Mouse (Mus musculus) gonadal fat pad, adult 2 months (tissue): Measurements from ENCODE around the gene Hus1b. TPM values are rescaled to one million over a fixed set of nuclear protein-coding genes. Genes with fewer than 3 reads are reported as not detected.

Experiments
- DNase-seq: peaks from one replicate; pipeline ENCODE4 v3.0.0-alpha.2; 2012; ENCODE audit warnings: low read depth
- polyA plus RNA-seq: library from polyadenylated mRNA; depleted of rRNA; stranded (reverse); fragments of >200 nt; gene quantifications from 2 replicates; pipeline ENCODE4 v1.2.3, GENCODE M21; 2012; rRNA removed

Gene Hus1b
- polyA plus RNA-seq: 0.15 TPM in 1 of 2 replicates, not detected in the other

GRCm38 (mm10) chr13:30947540-30947939 is at the start of gene Hus1b:
Gene Hus1b, minus strand, starts transcription at chr13:30947759.
- no peak for DNase-seq

- no peak for DNase-seq
These were observed 46.8 kb upstream of the Hus1b start for GRCm38 (mm10) chr13:30994249-30994858.

GRCm38 (mm10) chr13:30993819-30994218 is 46.3 kb upstream of the Hus1b start:
- DNase-seq: no peak

GRCm38 (mm10) chr13:30990233-30990632 is 42.7 kb upstream of the Hus1b start:
- DNase-seq: no peak

GRCm38 (mm10) chr13:30989710-30990109 is 42.2 kb upstream of the Hus1b start:
- DNase-seq: no peak

GRCm38 (mm10) chr13:30987686-30988085 is 40.1 kb upstream of the Hus1b start:
- DNase-seq: no peak

- DNase-seq: no peak
These were observed 39.4 kb upstream of the Hus1b start for GRCm38 (mm10) chr13:30986934-30987455.

GRCm38 (mm10) chr13:30985598-30986466 is 38.3 kb upstream of the Hus1b start:
- DNase-seq: no peak

GRCm38 (mm10) chr13:30985275-30985597 is 37.7 kb upstream of the Hus1b start:
- DNase-seq: no peak

GRCm38 (mm10) chr13:30981666-30982065 is 34.1 kb upstream of the Hus1b start:
- DNase-seq: no peak

GRCm38 (mm10) chr13:30978224-30978623 is 30.7 kb upstream of the Hus1b start:
- no peak for DNase-seq

GRCm38 (mm10) chr13:30976536-30977084 is 29.1 kb upstream of the Hus1b start:
- no peak for DNase-seq

- DNase-seq: no peak
These were observed 26.7 kb upstream of the Hus1b start for GRCm38 (mm10) chr13:30974247-30974630.

GRCm38 (mm10) chr13:30973501-30974246 is 26.1 kb upstream of the Hus1b start, which contains the start of the genes Exoc2 and Gm5447:
Gene Exoc2, minus strand, starts transcription at chr13:30974093.
Gene Gm5447, plus strand, starts transcription at chr13:30974204.
- DNase-seq: no peak

- DNase-seq: no peak
These were observed 24.5 kb upstream of the Hus1b start for GRCm38 (mm10) chr13:30972102-30972501.

GRCm38 (mm10) chr13:30971047-30971446 is 23.5 kb upstream of the Hus1b start:
- DNase-seq: no peak

- DNase-seq: no peak
These were observed 20.8 kb upstream of the Hus1b start for GRCm38 (mm10) chr13:30968311-30968710.

GRCm38 (mm10) chr13:30966507-30966911 is 18.9 kb upstream of the Hus1b start:
- DNase-seq: no peak

GRCm38 (mm10) chr13:30961932-30962331 is 14.4 kb upstream of the Hus1b start:
- DNase-seq: no peak

- DNase-seq: no peak
These were observed 13.2 kb upstream of the Hus1b start for GRCm38 (mm10) chr13:30960714-30961113.

- no peak for DNase-seq
These were observed 6.0 kb upstream of the Hus1b start for GRCm38 (mm10) chr13:30953580-30953979.

GRCm38 (mm10) chr13:30952044-30952443 is 4.5 kb upstream of the Hus1b start:
- no peak for DNase-seq
